Mouse (Mus musculus) thymus, postnatal 4 days (tissue): ENCODE results near the gene Bnip1.

ENCODE experiments used
- DNase-seq: peaks from one replicate; pipeline ENCODE4 v3.0.0; 2021

The Bnip1 gene

GRCm38 (mm10) chr17:26780750-26781571, at the start of gene Bnip1:
Gene Bnip1, plus strand, starts transcription at chr17:26781066.
- DNase-seq: peak; percentile 86

- DNase-seq: no peak
Measured at GRCm38 (mm10) chr17:26742581-26742980, 38.3 kb upstream of the Bnip1 start.

GRCm38 (mm10) chr17:26743294-26743693, 37.6 kb upstream of the Bnip1 start:
- no peak for DNase-seq

GRCm38 (mm10) chr17:26749975-26750374, 30.9 kb upstream of the Bnip1 start:
- DNase-seq: no peak

GRCm38 (mm10) chr17:26752297-26752696, 28.6 kb upstream of the Bnip1 start:
- no peak for DNase-seq

GRCm38 (mm10) chr17:26753476-26753875, 27.4 kb upstream of the Bnip1 start:
- no peak for DNase-seq

- DNase-seq: no peak
Measured at GRCm38 (mm10) chr17:26767100-26767753, 13.6 kb upstream of the Bnip1 start.

- DNase-seq: no peak
Measured at GRCm38 (mm10) chr17:26767754-26768124, 13.1 kb upstream of the Bnip1 start.

GRCm38 (mm10) chr17:26776211-26776610, 4.7 kb upstream of the Bnip1 start:
- DNase-seq: no peak

- DNase-seq: no peak
Measured at GRCm38 (mm10) chr17:26778001-26778400, 2.9 kb upstream of the Bnip1 start.

- DNase-seq: no peak
Measured at GRCm38 (mm10) chr17:26778430-26779100, 2.3 kb upstream of the Bnip1 start.

GRCm38 (mm10) chr17:26779471-26779870, 1.4 kb upstream of the Bnip1 start:
- no peak for DNase-seq

- DNase-seq: no peak
Measured at GRCm38 (mm10) chr17:26781610-26782043, 761 bp downstream of the Bnip1 start.

- no peak for DNase-seq
Measured at GRCm38 (mm10) chr17:26784525-26784924, 3.7 kb downstream of the Bnip1 start.

GRCm38 (mm10) chr17:26786586-26786985, 5.7 kb downstream of the Bnip1 start:
- DNase-seq: peak; percentile 38

- DNase-seq: no peak
Measured at GRCm38 (mm10) chr17:26788986-26789385, 8.1 kb downstream of the Bnip1 start.

- no peak for DNase-seq
Measured at GRCm38 (mm10) chr17:26789460-26790268, 8.8 kb downstream of the Bnip1 start.

- no peak for DNase-seq
Measured at GRCm38 (mm10) chr17:26790269-26791214, 9.7 kb downstream of the Bnip1 start.

GRCm38 (mm10) chr17:26791580-26791979, 10.7 kb downstream of the Bnip1 start:
- no peak for DNase-seq

- DNase-seq: no peak
Measured at GRCm38 (mm10) chr17:26792096-26792495, 11.2 kb downstream of the Bnip1 start.

- DNase-seq: no peak
Measured at GRCm38 (mm10) chr17:26793068-26793765, 12.4 kb downstream of the Bnip1 start.
